Mouse (Mus musculus): ENCODE data around the gene Gpr39. TPM values are rescaled to one million over a fixed set of nuclear protein-coding genes. Genes with fewer than 3 reads are reported as not detected.

Gene Gpr39
- polyA plus RNA-seq, 1 experiment from 2014 or later = 2.2 TPM

- WGBS = 76% methylated on average over 5 of the region's 5 CpGs
- peak overlapping the region; percentile 43; the same call in 1 of the 2 replicates for H3K27ac ChIP-seq (replicated peaks)
- no peaks in the 10 kb centered on the region for H3K9me3 ChIP-seq
Measured at GRCm38 (mm10) chr1:125662660-125663059, 14.1 kb upstream of the Gpr39 start.

GRCm38 (mm10) chr1:125663104-125663503 is 13.7 kb upstream of the Gpr39 start:
- Histone ChIP-seq H3K4me3 (no peak overlapping the region), H3K9ac (no peak overlapping the region), H3K4me2 (no peak overlapping the region), H3K4me1 (peaks cover 9% of the 10 kb centered on the region), H3K9me3 (no peaks in the 10 kb centered on the region), H3K36me3 (no peaks in the 10 kb centered on the region), H3K27ac (replicated peaks) (peak overlapping the region; percentile 43; the same call in 1 of the 2 replicates), H3K27me3 (replicated peaks) (no peaks in the 10 kb centered on the region)
- WGBS = 17% methylated on average over 4 of the region's 4 CpGs
- peak; percentile 42; the same call in 1 of the 2 replicates for ATAC-seq (ENCODE audit: extremely low read depth, insufficient number of reproducible peaks, low FRiP score, low TSS enrichment)

More at GRCm38 (mm10) chr1:125662660-125663059, 14.1 kb upstream of the Gpr39 start:
- Histone ChIP-seq H3K9ac (no peak overlapping the region), H3K4me3 (no peak overlapping the region), H3K4me2 (no peak overlapping the region), H3K27me3 (replicated peaks) (no peaks in the 10 kb centered on the region), H3K36me3 (no peaks in the 10 kb centered on the region), H3K4me1 (peaks cover 9% of the 10 kb centered on the region)
- no peak for ATAC-seq (ENCODE audit: extremely low read depth, insufficient number of reproducible peaks, low FRiP score, low TSS enrichment)

- no peaks in the 10 kb centered on the region for H3K27me3 ChIP-seq (replicated peaks)
- WGBS = 58% methylated on average over 5 of the region's 5 CpGs
- no peaks in the 10 kb centered on the region for H3K36me3 ChIP-seq
- no peak overlapping the region for H3K4me2 ChIP-seq
- H3K9me3 ChIP-seq = no peaks in the 10 kb centered on the region
- H3K4me1 ChIP-seq = peaks cover 9% of the 10 kb centered on the region
- H3K9ac ChIP-seq = no peak overlapping the region
- no peak overlapping the region for H3K27ac ChIP-seq (replicated peaks)
- ATAC-seq (ENCODE audit: extremely low read depth, insufficient number of reproducible peaks, low FRiP score, low TSS enrichment) = no peak
- no peak overlapping the region for H3K4me3 ChIP-seq
Measured at GRCm38 (mm10) chr1:125665127-125665637, 11.6 kb upstream of the Gpr39 start.

GRCm38 (mm10) chr1:125669035-125669434 is 7.8 kb upstream of the Gpr39 start:
- Histone ChIP-seq H3K4me1 (peaks cover 3% of the 10 kb centered on the region; the same call in 1 of the 2 replicates), H3K36me3 (no peaks in the 10 kb centered on the region), H3K9me3 (no peaks in the 10 kb centered on the region), H3K4me2 (no peak overlapping the region), H3K27ac (replicated peaks) (no peak overlapping the region), H3K4me3 (no peak overlapping the region), H3K9ac (no peak overlapping the region), H3K27me3 (replicated peaks) (no peaks in the 10 kb centered on the region)
- 75% methylated on average over 5 of the region's 5 CpGs for WGBS
- no peak for ATAC-seq (ENCODE audit: extremely low read depth, insufficient number of reproducible peaks, low FRiP score, low TSS enrichment)

GRCm38 (mm10) chr1:125675186-125675585 is 1.6 kb upstream of the Gpr39 start:
- WGBS = 76% methylated on average over 1 of the region's 1 CpGs

GRCm38 (mm10) chr1:125677286-125677685 is 491 bp downstream of the Gpr39 start:
- no peak for ATAC-seq (ENCODE audit: extremely low read depth, insufficient number of reproducible peaks, low FRiP score, low TSS enrichment)
- 73% methylated on average over 5 of the region's 5 CpGs for whole genome bisulfite sequencing
- H3K27ac ChIP-seq (replicated peaks) = peak overlapping the region; percentile 61
- H3K4me1 ChIP-seq = peaks cover 48% of the 10 kb centered on the region
- H3K27me3 ChIP-seq (replicated peaks) = no peaks in the 10 kb centered on the region
- no peaks in the 10 kb centered on the region for H3K9me3 ChIP-seq
- H3K9ac ChIP-seq = no peak overlapping the region
- H3K4me2 ChIP-seq = peak overlapping the region; percentile 53
- H3K4me3 ChIP-seq = peak overlapping the region; percentile 29
- H3K36me3 ChIP-seq = no peaks in the 10 kb centered on the region

More at GRCm38 (mm10) chr1:125675186-125675585, 1.6 kb upstream of the Gpr39 start:
- H3K36me3 ChIP-seq = no peaks in the 10 kb centered on the region
- H3K27ac ChIP-seq (replicated peaks) = no peak overlapping the region
- no peak overlapping the region for H3K9ac ChIP-seq
- H3K4me1 ChIP-seq = peaks cover 44% of the 10 kb centered on the region
- no peak overlapping the region for H3K4me2 ChIP-seq
- H3K27me3 ChIP-seq (replicated peaks) = no peaks in the 10 kb centered on the region
- ATAC-seq (ENCODE audit: extremely low read depth, insufficient number of reproducible peaks, low FRiP score, low TSS enrichment) = no peak
- no peaks in the 10 kb centered on the region for H3K9me3 ChIP-seq
- H3K4me3 ChIP-seq = no peak overlapping the region

- ATAC-seq (ENCODE audit: extremely low read depth, insufficient number of reproducible peaks, low FRiP score, low TSS enrichment) = no peak
Measured at GRCm38 (mm10) chr1:125679522-125680077, 2.8 kb downstream of the Gpr39 start.

GRCm38 (mm10) chr1:125684423-125684822 is 7.6 kb downstream of the Gpr39 start:
- Histone ChIP-seq H3K36me3 (no peaks in the 10 kb centered on the region), H3K4me2 (no peak overlapping the region), H3K9ac (no peak overlapping the region), H3K4me1 (peaks cover 18% of the 10 kb centered on the region; the same call in 1 of the 2 replicates), H3K27ac (replicated peaks) (no peak overlapping the region), H3K4me3 (no peak overlapping the region), H3K27me3 (replicated peaks) (no peaks in the 10 kb centered on the region), H3K9me3 (no peaks in the 10 kb centered on the region)
- ATAC-seq (ENCODE audit: extremely low read depth, insufficient number of reproducible peaks, low FRiP score, low TSS enrichment) = no peak
- 41% methylated on average over 3 of the region's 3 CpGs for WGBS

More at GRCm38 (mm10) chr1:125679522-125680077, 2.8 kb downstream of the Gpr39 start:
- no peaks in the 10 kb centered on the region for H3K36me3 ChIP-seq
- 0 out of 2 replicates have a peak overlapping the region, but pooled peaks have one; percentile 22 for H3K4me2 ChIP-seq
- 58% methylated on average over 4 of the region's 4 CpGs for WGBS
- H3K27ac ChIP-seq (replicated peaks) = peak overlapping the region; percentile 69
- no peaks in the 10 kb centered on the region for H3K9me3 ChIP-seq
- no peaks in the 10 kb centered on the region for H3K27me3 ChIP-seq (replicated peaks)
- no peak overlapping the region for H3K9ac ChIP-seq
- peaks cover 41% of the 10 kb centered on the region for H3K4me1 ChIP-seq
- no peak overlapping the region for H3K4me3 ChIP-seq

GRCm38 (mm10) chr1:125685304-125685703 is 8.5 kb downstream of the Gpr39 start:
- 78% methylated on average over 1 of the region's 1 CpGs for WGBS
- no peak for ATAC-seq (ENCODE audit: extremely low read depth, insufficient number of reproducible peaks, low FRiP score, low TSS enrichment)
- Histone ChIP-seq H3K4me2 (no peak overlapping the region), H3K36me3 (no peaks in the 10 kb centered on the region), H3K27me3 (replicated peaks) (no peaks in the 10 kb centered on the region), H3K9ac (no peak overlapping the region), H3K4me3 (no peak overlapping the region), H3K4me1 (0 out of 2 replicates have a peak, but pooled peaks cover 11% of the 10 kb centered on the region), H3K9me3 (no peaks in the 10 kb centered on the region), H3K27ac (replicated peaks) (no peak overlapping the region)

- 69% methylated on average over 13 of the region's 13 CpGs for WGBS
- H3K4me2 ChIP-seq = no peak overlapping the region
- ATAC-seq (ENCODE audit: extremely low read depth, insufficient number of reproducible peaks, low FRiP score, low TSS enrichment) = no peak
- no peaks in the 10 kb centered on the region for H3K27me3 ChIP-seq (replicated peaks)
- no peak overlapping the region for H3K27ac ChIP-seq (replicated peaks)
- no peak overlapping the region for H3K9ac ChIP-seq
- H3K9me3 ChIP-seq = no peaks in the 10 kb centered on the region
- H3K4me3 ChIP-seq = no peak overlapping the region
- H3K36me3 ChIP-seq = no peaks in the 10 kb centered on the region
- H3K4me1 ChIP-seq = 0 out of 2 replicates have a peak, but pooled peaks cover 9% of the 10 kb centered on the region
Measured at GRCm38 (mm10) chr1:125687701-125688420, 11.1 kb downstream of the Gpr39 start.

- H3K9me3 ChIP-seq = no peaks in the 10 kb centered on the region
- no peak overlapping the region for H3K4me3 ChIP-seq
- no peak overlapping the region for H3K9ac ChIP-seq
- H3K36me3 ChIP-seq = no peaks in the 10 kb centered on the region
- no peak overlapping the region for H3K4me2 ChIP-seq
- H3K4me1 ChIP-seq = no peaks in the 10 kb centered on the region
- no peak overlapping the region for H3K27ac ChIP-seq (replicated peaks)
- no peak for ATAC-seq (ENCODE audit: extremely low read depth, insufficient number of reproducible peaks, low FRiP score, low TSS enrichment)
- no peaks in the 10 kb centered on the region for H3K27me3 ChIP-seq (replicated peaks)
Measured at GRCm38 (mm10) chr1:125693541-125693940, 16.7 kb downstream of the Gpr39 start.

Data from heart, embryonic 13.5 days (tissue).